Mouse (Mus musculus) CH12.LX (cell line): ENCODE measurements at regions not wholly inside any gene's neighbourhood (a gene's known extent, or its start where the extent isn't known, plus 50 kb on each side); places are given as distances from the start of the nearest gene placed in this dataset.

Experiments used
- BHLHE40 ChIP-seq: IDR thresholded peaks from 2 replicates; pipeline ENCODE4 v1.6.1; 2011; ENCODE audit warnings: mild to moderate bottlenecking, low read depth, low read length, improper control_type of control experiment
- CTCF ChIP-seq, 2 experiments: IDR thresholded peaks in 1 of 2; conservative IDR thresholded peaks in 1 of 2; 2 replicates each; pipeline ENCODE4 v1.5.1; 2011 to 2012; ENCODE audit warnings: low read depth in 2 of 2, low read length in 2 of 2, improper control_type of control experiment in 1 of 2, inconsistent platforms in 1 of 2, mild to moderate bottlenecking in 1 of 2, moderate library complexity in 1 of 2
- EP300 ChIP-seq: IDR thresholded peaks from 2 replicates; pipeline ENCODE4 v1.6.1; 2011; ENCODE audit warnings: low read length, improper control_type of control experiment
- JUND ChIP-seq: conservative IDR thresholded peaks from 2 replicates; pipeline ENCODE4 v1.6.1; 2011; ENCODE audit warnings: low read depth, low read length, improper control_type of control experiment
- MAFK ChIP-seq: IDR thresholded peaks from 2 replicates; pipeline ENCODE4 v1.6.1; 2011; ENCODE audit warnings: low read length, improper control_type of control experiment; ENCODE audit not compliant: insufficient replicate concordance
- NELFE ChIP-seq: IDR thresholded peaks from 2 replicates; pipeline ENCODE4 v1.6.1; 2011; ENCODE audit warnings: low read depth, low read length, improper control_type of control experiment
- POLR2A ChIP-seq: IDR thresholded peaks from 2 replicates; pipeline ENCODE4 v1.6.1; 2011; ENCODE audit warnings: low read depth, mild to moderate bottlenecking, improper control_type of control experiment, low read length
- TCF12 ChIP-seq: IDR thresholded peaks from 2 replicates; pipeline ENCODE4 v1.6.1; 2014; ENCODE audit warnings: low read depth, mild to moderate bottlenecking, inconsistent platforms, low read length, improper control_type of control experiment
- USF2 ChIP-seq: conservative IDR thresholded peaks from 2 replicates; pipeline ENCODE4 v1.6.1; 2011; ENCODE audit warnings: low read depth, low read length, improper control_type of control experiment
- ZKSCAN1 ChIP-seq: IDR thresholded peaks from 2 replicates; pipeline ENCODE4 v1.6.1; 2012; ENCODE audit warnings: low read depth, inconsistent platforms, low read length, improper control_type of control experiment, borderline replicate concordance

GRCm38 (mm10) chr4:50240951-50241350 is 395.4 kb upstream of the Grin3a start:
- TF ChIP-seq CTCF (conservative IDR thresholded peaks at IDR 0.05 in 1 of 2, IDR thresholded peaks at IDR 0.05 in 1 of 2; ENCODE audit: low read depth in 2 of 2, low read length in 2 of 2): no peak
- TF ChIP-seq JUND: no peak
- TF ChIP-seq NELFE: no peak
- TF ChIP-seq ZKSCAN1: no peak
- no peak for TF ChIP-seq EP300
- no peak for TF ChIP-seq MAFK
- TF ChIP-seq POLR2A: no peak
- TF ChIP-seq USF2: no peak
- TF ChIP-seq TCF12: no peak
- no peak for TF ChIP-seq BHLHE40
